Mouse (Mus musculus) gastrocnemius, postnatal 25 days (tissue): ENCODE measurements at regions not wholly inside any gene's neighbourhood (a gene's known extent, or its start where the extent isn't known, plus 50 kb on each side); places are given as distances from the start of the nearest gene placed in this dataset.

Source experiments
- DNase-seq: peaks from one replicate; pipeline ENCODE4 v3.0.0; 2022
- microRNA-seq, 2 experiments: library from miRNA; unstranded; fragments of <30 nt; microRNA quantifications; one replicate each; pipeline ENCODE4 v1.2.0; 2021; ENCODE audit warnings: borderline replicate concordance in 2 of 2

DNA sequence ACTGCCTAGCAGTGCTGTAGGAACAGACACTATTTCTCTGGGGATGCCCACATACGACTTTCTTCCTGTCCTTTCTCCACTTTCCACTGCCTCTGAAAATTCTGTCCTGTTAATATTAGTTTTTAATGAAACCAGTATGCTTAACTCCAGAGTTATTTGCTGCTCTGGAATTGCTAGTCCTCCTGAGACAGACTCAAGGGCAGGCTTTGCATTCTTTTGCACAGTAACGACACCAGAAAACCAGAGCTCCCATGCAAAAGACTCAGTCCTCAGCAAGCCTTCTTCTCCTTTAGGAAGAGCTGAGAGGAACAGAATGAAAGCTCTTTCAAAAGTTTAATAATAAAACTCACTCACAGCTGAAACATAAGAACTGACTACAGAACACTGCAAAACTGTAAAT, 92.3 kb upstream of the Dab2 start:
- no peak for DNase-seq

DNA sequence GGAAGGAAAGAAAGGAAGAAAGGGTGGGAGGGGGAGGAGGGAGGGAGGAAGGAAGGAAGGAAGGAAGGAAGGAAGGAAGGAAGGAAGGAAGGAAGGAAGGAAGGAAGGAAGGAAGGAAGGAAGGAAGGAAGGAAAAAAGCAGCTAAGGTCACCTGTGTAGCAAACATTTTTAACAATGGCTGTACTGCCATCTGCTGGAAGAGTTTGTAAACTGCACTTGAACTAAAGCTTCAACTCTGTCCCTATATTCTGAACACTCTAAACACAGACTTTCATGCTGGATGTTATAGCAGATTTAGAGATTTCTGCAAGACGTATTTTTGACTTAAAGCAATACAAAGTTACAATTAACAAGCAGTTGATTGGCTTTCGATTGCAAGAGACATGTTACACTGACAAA, 90.3 kb upstream of the Dab2 start:
- DNase-seq, result no peak

DNA sequence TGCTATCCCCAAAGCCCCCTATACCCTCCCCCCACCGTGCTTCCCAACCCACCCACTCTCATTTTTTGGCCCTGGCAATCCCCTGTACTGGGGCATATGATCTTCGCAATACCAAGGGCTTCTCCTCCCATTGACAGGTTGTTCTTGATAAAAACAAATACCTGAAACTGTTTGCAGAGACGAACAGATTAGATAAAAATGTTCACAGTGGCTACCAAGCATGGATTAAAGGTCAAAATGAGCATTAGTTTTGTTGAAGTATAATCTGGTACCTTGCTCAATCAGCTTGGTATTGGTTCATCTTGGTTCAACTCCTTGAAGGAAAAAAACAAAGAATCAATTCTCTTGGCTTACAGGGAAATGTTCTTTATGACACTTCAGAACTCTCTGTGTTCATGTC, 81.5 kb upstream of the Dab2 start:
- DNase-seq, result no peak

DNA sequence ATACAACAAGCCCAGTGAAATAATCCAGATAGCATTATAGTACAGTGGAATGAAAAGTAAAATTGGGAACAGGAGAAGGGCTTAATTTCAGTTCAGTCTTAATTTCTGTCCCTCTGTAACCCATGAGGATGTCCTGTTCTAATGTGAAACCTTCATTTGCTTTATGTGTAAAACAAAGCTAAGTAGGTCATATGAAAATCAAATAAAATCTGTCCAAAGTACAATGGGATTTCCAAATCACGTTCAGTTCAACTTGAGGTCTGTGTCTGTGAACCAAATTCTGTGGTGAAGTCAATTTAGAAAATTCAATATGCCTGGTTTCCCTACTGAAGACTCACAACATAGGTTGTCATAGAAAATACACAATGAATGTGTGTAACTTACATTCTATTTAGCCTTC, 74.4 kb upstream of the Dab2 start:
- DNase-seq, result no peak

GRCm38 (mm10) chr15:6230618-6231017, 69.0 kb upstream of the Dab2 start:
- no peak for DNase-seq

DNA sequence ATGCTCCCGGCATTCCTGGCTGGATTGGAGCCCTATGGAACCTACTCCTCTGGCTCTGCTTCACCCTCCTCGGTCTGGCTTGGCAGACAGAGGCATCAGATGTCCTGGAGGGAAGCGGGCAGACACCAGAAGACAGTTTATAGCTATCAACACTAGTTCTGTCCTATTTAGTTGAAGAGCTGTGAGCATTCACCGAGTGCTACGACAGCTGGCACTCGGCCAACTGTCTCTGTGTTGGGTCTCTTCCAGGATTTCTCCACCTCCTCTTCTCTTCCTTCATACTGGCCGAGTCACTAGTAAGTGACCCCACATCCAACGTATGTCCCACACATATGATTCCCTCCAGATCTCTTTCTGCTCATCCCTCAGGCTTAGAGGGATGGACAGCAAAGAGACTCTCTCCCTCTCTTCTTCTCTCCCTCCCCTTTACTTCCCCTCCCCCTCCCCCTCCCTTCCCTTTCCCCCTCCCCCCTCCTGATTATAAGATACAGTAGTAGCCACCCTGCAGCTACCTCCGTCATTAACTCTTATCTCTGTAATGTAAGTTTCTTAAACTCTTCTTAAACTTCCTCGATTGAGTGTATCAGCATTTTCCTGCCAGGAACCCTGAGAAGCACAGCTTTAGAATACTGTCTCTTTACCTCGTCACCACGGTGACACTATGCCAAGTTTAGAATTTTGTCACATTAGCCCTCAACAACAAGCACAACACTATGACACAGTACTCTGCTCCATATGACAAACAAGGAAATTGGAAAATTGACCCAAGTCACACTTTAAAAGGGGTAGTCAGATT, 68.1 kb upstream of the Dab2 start:
- peak; percentile 9 for DNase-seq

DNA sequence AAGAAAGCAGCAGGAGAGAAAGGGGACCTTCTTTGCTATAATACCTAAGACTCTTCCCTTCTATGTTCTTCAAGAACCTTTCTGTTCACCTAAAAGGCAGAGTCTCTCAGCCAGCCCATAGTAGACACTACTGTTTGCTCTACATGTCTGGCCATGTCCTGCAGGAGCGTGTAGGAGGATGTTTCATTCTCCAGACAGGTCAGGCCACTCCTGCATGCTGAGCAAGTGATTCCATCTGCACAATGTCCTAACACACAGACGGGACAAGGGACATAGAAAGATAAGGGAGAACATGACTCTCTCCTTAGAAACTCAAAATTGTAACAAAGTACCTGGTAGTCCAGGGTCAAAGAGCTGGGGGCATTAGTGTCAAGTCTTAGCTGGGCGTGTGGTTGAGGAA, 66.0 kb upstream of the Dab2 start:
- DNase-seq, result no peak

GRCm38 (mm10) chr15:6236583-6236982, 63.0 kb upstream of the Dab2 start:
- DNase-seq, result no peak

- no peak for DNase-seq
Measured at GRCm38 (mm10) chr15:6237726-6238125, 61.9 kb upstream of the Dab2 start.

DNA sequence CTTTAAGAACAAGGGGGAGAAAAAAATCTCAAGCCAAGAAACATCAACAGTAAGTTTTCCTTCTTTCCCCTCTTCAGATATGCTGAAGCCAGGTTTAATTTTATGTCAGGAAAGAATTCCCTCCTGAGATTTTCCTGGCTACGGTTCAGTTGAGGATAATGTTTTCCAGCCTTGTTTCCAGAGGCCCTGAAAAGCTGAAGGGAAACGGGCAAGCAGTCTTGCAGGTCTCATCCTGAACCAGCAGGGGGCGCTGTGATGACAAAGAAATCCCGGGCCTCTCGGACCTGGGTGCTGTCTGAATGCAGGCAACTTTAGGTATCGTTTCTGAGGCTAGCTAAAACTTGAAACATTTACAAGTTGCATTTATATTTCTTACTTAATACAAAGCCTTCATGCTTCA, 61.5 kb upstream of the Dab2 start:
- peak; percentile 74 for DNase-seq

GRCm38 (mm10) chr15:6238755-6239154, 60.8 kb upstream of the Dab2 start:
- DNase-seq, result no peak

- DNase-seq, result no peak
Measured at GRCm38 (mm10) chr15:6242132-6242531, 57.5 kb upstream of the Dab2 start.

DNA sequence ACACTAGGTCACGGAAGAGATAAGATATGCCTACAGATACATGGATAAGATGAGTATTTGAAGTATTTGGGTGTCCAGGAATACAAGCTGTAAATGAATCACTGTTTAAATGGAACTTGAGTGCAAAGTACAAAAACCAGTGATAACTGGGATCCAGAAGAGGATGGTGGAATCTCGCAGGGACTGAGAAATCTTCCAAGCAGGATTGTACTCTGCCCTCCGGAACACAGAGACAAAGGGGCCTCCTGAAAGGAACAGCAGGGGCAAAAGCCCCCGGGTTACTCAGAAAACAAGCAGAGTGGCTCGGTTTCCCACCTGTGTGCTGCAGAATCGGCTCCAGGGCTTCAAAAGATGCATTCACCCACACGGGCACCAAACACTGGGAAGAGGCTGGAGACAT, 55.2 kb upstream of the Dab2 start:
- DNase-seq, result no peak

GRCm38 (mm10) chr15:6245950-6246894, 53.4 kb upstream of the Dab2 start:
- no peak for DNase-seq

GRCm38 (mm10) chr15:6248470-6248869, 51.1 kb upstream of the Dab2 start:
- DNase-seq, result no peak

Small RNA genes lying in the stretch of these regions (microRNA-seq; reads per million reads assigned to microRNA genes)
- 0 reads per million in 2 experiments for gene Gm27760
